Mouse (Mus musculus): Measurements from ENCODE around the gene Sin3a. TPM values are rescaled to one million over a fixed set of nuclear protein-coding genes. Genes with fewer than 3 reads are reported as not detected.

Sin3a gene
- 10 to 100 TPM; 20.3 to 22.7 TPM for total RNA-seq (2021)
- long read RNA-seq, experiment 1, full-length matches to known transcripts: 1 of 9 reads
- long read RNA-seq, experiment 1, partial matches to known transcripts: 2 of 9 reads
- long read RNA-seq, experiment 1, other reads (novel, unspliced or antisense): 6 of 9 reads
- long read RNA-seq, experiment 2, full-length matches to known transcripts: 3 of 12 reads
- long read RNA-seq, experiment 2, partial matches to known transcripts: 4 of 12 reads
- long read RNA-seq, experiment 2, other reads (novel, unspliced or antisense): 5 of 12 reads

GRCm38 (mm10) chr9:57071801-57072351 is at the start of gene Sin3a:
Sin3a (plus strand) TSS chr9:57072040.
- intact Hi-C loops (cut with DNase I; ENCODE audit: low total_unique reads): no loop called here
- peak; percentile 68 for DNase-seq

DNA sequence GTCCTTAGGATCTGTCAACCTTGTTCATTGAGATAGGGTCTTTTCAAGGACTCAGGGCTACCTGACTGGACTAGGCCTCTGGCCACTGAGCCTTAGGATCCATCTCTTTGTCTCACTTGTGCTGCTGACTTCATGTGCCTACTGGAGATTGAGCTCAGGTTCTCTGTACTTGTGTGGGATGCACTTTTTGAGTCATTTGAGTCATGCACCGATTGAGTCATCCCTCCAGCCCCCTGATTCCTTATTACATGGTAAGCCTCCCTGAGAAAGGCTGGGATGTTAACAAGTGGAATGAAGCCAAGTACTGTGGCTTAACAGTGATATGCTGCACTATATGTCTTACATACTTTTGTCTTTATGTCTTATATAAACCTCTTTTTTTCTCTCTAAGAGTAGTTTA is 40.1 kb upstream of the Sin3a start:
- intact Hi-C loops (cut with DNase I; ENCODE audit: low total_unique reads): no loop called here
- no peak for DNase-seq

GRCm38 (mm10) chr9:57056237-57056636 is 15.6 kb upstream of the Sin3a start:
- intact Hi-C loops (cut with DNase I; ENCODE audit: low total_unique reads): loop anchor here (5.0 kb wide), 1 partner anchor 76 kb away; the partner anchor contains the start of gene Man2c1
- DNase-seq: peak; percentile 17

DNA sequence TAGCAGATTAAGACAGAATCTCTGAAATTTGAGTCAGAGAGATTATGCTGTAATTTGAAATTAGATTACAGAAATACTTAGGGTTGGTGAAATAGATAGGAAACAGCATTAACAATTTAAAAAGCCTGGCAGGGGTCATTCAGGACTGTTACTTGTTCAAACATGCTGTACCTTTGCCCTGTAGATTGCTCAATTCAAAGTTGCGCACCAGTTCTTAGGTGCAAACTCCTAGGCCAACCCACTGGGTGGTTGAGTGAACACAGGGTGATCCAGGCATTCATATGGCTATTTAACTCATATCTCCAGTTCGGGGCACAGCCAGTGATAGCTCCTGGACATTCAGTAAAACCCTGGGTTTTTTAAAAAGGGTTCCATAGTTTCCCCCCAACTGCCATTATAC is 7.7 kb upstream of the Sin3a start:
- intact Hi-C loops (cut with DNase I; ENCODE audit: low total_unique reads): no loop called here
- DNase-seq: no peak

DNA sequence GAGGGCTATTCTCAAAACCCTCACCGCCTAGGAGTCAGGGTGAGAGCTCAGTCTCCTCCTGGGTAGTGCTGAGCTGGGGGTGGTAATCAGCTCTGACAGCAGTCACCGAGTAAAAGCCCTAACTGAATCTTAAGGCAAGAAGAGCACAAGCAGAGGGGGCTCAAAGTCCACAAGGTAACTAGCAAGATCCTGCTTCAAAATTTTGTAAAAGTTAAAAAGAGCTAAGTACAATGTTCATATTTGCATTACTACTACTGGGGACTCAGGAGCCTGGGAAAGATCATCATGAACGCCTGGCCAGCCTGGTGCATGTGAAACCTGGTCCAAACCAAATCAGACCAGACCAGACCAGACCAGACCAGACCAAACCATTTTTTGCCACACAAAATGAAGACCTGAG is 3.6 kb upstream of the Sin3a start:
- no peak for DNase-seq
- intact Hi-C loops (cut with DNase I; ENCODE audit: low total_unique reads): no loop called here

DNA sequence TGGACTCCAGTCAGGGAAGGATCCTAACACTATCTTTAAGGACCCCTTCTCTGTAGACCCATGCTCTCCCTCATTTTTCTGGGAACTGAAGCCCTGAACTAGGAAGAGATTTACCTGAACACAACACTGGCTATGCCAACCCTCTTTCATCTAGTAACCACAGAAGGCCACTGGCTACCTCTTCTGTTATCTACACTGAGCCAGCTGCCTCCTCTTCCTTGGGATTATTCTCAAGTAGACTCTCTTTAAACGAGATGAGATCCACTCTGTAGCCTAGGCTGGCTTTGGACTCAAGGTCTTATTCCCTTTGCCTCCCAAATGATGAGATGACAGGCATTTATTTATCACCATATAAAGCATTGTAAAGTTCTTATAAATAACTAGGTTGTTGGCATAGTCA is 1.6 kb upstream of the Sin3a start:
- DNase-seq: no peak
- intact Hi-C loops (cut with DNase I; ENCODE audit: low total_unique reads): no loop called here

DNA sequence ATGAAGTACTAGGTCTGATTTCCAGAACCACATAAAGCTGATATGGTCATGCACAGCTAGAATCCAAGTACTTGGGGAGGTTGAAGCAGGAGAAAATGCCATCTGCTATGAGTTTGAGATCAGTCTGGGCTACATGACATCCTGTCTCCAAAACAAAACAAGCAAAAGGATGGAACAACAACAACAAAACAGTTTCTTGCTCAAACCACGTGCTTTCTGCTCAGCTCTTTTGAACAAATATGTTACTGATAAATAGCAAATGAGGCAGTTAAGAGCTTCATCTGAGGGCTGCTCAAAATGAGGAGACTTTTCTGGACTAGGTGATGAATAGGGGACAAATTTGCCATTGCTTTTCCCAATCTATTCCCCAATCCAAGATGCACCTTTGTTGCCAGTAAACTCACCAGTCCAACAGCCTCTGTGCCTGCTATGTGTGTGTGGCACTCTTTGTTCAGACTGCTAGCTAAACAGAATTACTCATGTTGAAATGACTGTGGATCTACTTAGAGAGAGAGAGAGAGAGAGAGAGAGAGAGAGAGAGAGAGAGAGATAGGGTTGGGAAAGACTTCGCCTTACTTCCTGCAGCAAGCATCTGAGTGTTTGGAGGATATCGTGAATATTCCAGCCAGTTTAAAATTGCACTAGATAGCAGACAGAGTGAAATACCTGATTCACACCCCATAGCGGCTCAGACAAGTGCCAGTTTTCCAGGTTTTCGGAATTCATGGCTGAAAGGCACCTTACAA is 867 bp upstream of the Sin3a start:
- intact Hi-C loops (cut with DNase I; ENCODE audit: low total_unique reads): no loop called here
- DNase-seq: no peak

DNA sequence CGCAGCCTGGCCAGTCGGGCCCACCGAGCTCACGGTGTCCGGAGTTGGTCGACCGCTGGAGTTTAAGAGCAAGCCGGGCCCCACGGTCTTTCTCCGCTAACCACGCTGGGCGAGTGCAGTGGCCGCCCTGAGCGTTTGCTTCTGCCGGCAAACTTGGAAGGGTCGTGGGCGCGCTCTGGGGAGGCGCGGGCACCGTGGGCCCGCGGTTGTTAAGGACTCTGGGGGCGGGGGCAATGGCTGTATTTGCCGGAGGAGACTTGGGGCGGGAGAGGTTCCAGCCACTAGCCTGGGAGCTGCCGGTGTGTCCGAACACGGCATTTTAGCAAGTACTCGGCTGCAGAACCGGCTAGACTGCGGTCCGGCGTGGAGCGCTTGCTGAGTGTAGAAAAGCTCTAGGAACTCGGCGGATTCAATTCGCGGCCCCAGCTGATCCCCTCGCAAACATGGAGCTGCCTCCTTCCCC is 717 bp downstream of the Sin3a start:
- no peak for DNase-seq
- intact Hi-C loops (cut with DNase I; ENCODE audit: low total_unique reads): no loop called here

GRCm38 (mm10) chr9:57072989-57073789 is 1.3 kb downstream of the Sin3a start:
- DNase-seq: peak; percentile 97
- intact Hi-C loops (cut with DNase I; ENCODE audit: low total_unique reads): no loop called here

- intact Hi-C loops (cut with DNase I; ENCODE audit: low total_unique reads): no loop called here
- DNase-seq: no peak
Observed at GRCm38 (mm10) chr9:57073790-57074094, 1.9 kb downstream of the Sin3a start.

DNA sequence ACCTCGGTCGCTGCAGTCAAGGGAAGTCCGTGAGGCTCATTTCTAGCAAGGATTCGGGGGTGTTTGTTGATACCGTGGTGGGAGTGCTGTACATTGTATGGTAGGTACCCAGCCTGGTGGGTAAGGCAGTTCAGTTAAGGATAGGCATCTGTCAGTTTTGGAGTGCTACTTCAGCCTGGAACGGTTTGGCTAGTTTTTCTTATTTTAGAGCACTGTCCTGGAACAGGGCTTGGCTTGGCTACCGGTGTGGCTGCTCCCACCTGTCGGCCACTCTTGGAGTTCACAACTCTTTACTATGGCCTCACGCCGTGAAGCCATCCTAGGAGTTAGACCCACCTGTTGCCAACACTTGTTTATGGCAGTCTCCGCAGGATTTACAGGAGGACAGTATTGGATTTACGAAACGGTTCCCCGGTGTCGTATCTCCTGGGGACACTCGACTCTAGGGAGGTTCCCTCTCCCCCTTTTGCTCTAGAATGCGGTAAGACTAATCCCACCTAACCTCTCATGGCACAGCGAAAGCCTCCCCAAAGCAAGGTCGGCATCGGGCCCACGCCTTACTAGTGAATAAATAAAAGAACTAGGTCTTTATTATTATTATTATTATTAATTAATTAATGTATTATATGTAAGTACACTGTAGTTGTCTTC is 2.5 kb downstream of the Sin3a start:
- DNase-seq: peak; percentile 54
- intact Hi-C loops (cut with DNase I; ENCODE audit: low total_unique reads): no loop called here

GRCm38 (mm10) chr9:57074822-57075603 is 3.2 kb downstream of the Sin3a start:
- intact Hi-C loops (cut with DNase I; ENCODE audit: low total_unique reads): no loop called here

DNA sequence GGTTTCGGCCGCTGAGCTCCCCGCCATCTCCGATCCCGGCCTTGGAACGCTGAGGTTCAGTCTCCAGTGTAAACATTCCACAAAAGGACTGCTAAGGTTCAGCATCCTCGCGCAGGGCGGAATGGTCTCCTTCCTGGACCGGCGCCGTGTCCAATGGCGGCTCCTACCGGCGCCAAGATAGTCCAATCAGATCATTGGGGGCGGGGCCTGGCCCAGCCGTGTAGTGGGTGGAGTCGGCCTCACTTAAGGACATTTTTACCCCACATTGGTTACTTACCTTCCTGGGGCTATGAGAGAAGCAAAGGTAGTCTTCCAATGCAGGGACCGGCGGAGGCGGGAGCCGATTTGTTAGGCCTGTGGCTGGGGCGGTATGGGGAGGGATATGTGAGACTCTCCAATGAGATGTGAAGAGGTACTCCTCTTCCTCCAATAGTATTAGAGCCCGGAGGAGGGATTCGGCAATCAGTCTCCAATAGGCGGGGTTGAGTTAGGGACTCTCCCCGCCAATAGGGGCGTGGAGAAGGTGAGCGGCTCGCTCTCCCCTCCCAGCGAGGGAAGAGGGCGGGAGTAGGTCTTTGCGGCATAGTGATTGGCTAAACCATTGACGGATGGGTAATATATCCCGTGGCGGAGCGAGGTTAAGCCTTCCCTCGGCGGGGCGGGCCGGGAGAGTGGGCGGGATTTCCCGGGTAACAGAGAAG is 4.0 kb downstream of the Sin3a start:
- intact Hi-C loops (cut with DNase I; ENCODE audit: low total_unique reads): no loop called here
- peak; percentile 98 for DNase-seq

More at GRCm38 (mm10) chr9:57074822-57075603, 3.2 kb downstream of the Sin3a start:
- DNase-seq: peak; percentile 75

GRCm38 (mm10) chr9:57076701-57077660 is 5.1 kb downstream of the Sin3a start:
- intact Hi-C loops (cut with DNase I; ENCODE audit: low total_unique reads): no loop called here
- peak; percentile 89 for DNase-seq

GRCm38 (mm10) chr9:57082236-57082635 is 10.4 kb downstream of the Sin3a start:
- intact Hi-C loops (cut with DNase I; ENCODE audit: low total_unique reads): no loop called here
- DNase-seq: no peak

- DNase-seq: no peak
- intact Hi-C loops (cut with DNase I; ENCODE audit: low total_unique reads): no loop called here
Observed at GRCm38 (mm10) chr9:57117261-57117755, 45.5 kb downstream of the Sin3a start.

- intact Hi-C loops (cut with DNase I; ENCODE audit: low total_unique reads): loop anchor here (5.0 to 10.0 kb wide), 2 partner anchors 72 to 205 kb away; partner anchors contain the start of gene Snx33
- no peak for DNase-seq
Observed at GRCm38 (mm10) chr9:57129641-57130040, 57.8 kb downstream of the Sin3a start.

Measured in gastrocnemius, postnatal 14 days (tissue).